Mouse (Mus musculus) CD4-positive, CD25-positive, alpha-beta regulatory T cell, adult 2 months (primary cell): ENCODE measurements around the gene Ckap2.
A peak's percentile ranks its signal among the peaks of the same experiment; 100 is the strongest.
"Not testable (repeated sequence)": the region's sequence is repeated elsewhere in the genome, so short reads cannot be mapped to it uniquely, and the experiment has no call there.

Experiments
- DNase-seq: peaks from one replicate; pipeline ENCODE4 v3.0.0-alpha.2; 2012; ENCODE audit warnings: low read depth, low spot score

Ckap2 gene

GRCm38 (mm10) chr8:22149643-22150344, 35.8 kb downstream of the Ckap2 start:
- no peak for DNase-seq

GRCm38 (mm10) chr8:22148367-22148740, 37.3 kb downstream of the Ckap2 start:
- DNase-seq: no peak

GRCm38 (mm10) chr8:22147706-22148366, 37.8 kb downstream of the Ckap2 start:
- no peak for DNase-seq

GRCm38 (mm10) chr8:22145831-22146230, 39.8 kb downstream of the Ckap2 start:
- DNase-seq: no peak

- no peak for DNase-seq
Measured at GRCm38 (mm10) chr8:22143764-22144491, 41.7 kb downstream of the Ckap2 start.

GRCm38 (mm10) chr8:22142592-22142991, 43.0 kb downstream of the Ckap2 start:
- DNase-seq: no peak

GRCm38 (mm10) chr8:22141836-22142385, 43.7 kb downstream of the Ckap2 start:
- no peak for DNase-seq

- not testable (repeated sequence) for DNase-seq
Measured at GRCm38 (mm10) chr8:22136462-22136861, 49.2 kb downstream of the Ckap2 start.

- DNase-seq: no peak
Measured at GRCm38 (mm10) chr8:22134750-22135135, 50.9 kb downstream of the Ckap2 start.

- no peak for DNase-seq
Measured at GRCm38 (mm10) chr8:22134078-22134749, 51.4 kb downstream of the Ckap2 start.

- no peak for DNase-seq
Measured at GRCm38 (mm10) chr8:22132062-22132461, 53.6 kb downstream of the Ckap2 start.

- DNase-seq: peak; percentile 72
Measured at GRCm38 (mm10) chr8:22124220-22125152, 61.1 kb downstream of the Ckap2 start, which contains the start of gene Nek5. Nek5 (minus strand) TSS chr8:22125053.
